Comparison of ENCODE assay signal across 12 mouse cellular contexts in the genomic region with DNA sequence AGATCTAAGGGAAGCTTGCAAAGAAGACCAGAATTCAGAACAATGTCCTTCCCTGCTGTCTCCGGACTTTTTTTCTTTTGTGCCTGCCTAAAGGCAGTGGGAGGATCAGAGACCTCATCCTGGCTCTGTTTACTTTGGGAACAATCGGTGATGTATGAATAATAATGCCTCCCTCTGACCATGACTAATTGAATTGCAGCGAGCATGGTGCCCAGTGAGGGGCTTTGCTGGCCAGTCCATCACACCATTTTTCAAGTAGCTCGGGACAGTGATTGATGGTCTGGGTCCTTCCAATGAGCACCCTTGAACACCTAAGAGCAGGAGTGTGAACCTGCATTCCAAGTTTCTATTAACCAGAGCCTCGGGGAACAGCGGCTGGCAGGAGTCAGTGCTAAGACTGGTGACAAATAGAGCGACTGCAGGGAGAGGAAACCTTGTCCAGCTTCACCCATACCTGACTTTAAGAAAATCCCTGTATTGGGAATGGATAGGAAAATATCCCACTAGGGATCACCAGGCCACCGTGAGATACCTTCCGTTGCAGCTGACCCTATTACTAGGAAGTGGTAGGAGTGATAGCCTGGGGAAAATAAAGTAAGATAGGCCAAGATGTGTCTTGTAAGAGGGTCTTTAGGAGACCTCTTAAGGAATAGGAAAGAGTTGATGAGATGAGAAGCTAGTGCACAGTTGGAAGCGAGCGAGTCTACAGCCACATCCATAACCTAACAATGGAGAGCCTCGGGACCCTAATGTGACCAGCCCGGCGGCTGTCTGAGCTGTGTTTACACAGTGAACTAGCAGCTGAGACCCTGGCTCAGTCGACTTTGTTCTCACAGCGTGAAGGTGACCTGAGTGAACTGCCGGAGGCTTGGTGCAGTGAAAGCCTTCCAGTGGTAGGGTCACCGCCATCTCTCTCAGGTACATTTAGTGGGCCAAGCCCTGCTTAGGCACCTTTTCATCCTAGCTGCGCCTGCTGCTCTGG.
A peak's percentile ranks its signal among the peaks of the same experiment; 100 is the strongest.
DNase-seq lines count a peak whose midpoint lies in the region; ATAC-seq and TF ChIP-seq lines count a peak whose summit lies in the region.
"Had no signal": no experiment of that assay in that cellular context is flagged by ENCODE, and none has a peak within 500 bp of the region (broad histone marks: within the 10 kb centered on the region; RNA-seq: fewer than 3 reads in every experiment).

No protein-coding gene starts in this region.

- TF ChIP-seq POLR2A in thymus, adult 2 months (IDR thresholded peaks at IDR 0.05; ENCODE audit: control insufficient read depth, extremely low read depth, insufficient read depth, low read length, poor library complexity), result no peak

- H3K9ac ChIP-seq in ES-E14 (ENCODE audit: insufficient read depth, low read depth, low read length, poor library complexity, severe bottlenecking), result no peak overlapping the region
- H3K9ac ChIP-seq in midbrain, embryonic 11.5 days (ENCODE audit: low read length), result no peak overlapping the region
- H3K9ac ChIP-seq: heart, embryonic 15.5 days; liver, embryonic 15.5 days had no signal

- H3K27ac ChIP-seq in ES-E14 (ENCODE audit: insufficient read depth, low read depth, low read length, poor library complexity, severe bottlenecking), result no peak overlapping the region
- peak overlapping the region; percentile 66 for H3K27ac ChIP-seq in midbrain, embryonic 11.5 days (ENCODE audit: low read depth, low read length)
- H3K27ac ChIP-seq in thymus, adult 2 months (ENCODE audit: control insufficient read depth, insufficient read depth, low read length), result no peak overlapping the region
- H3K27ac ChIP-seq: heart, embryonic 15.5 days; liver, embryonic 15.5 days had no signal

- peaks cover 68% of the 10 kb centered on the region for H3K27me3 ChIP-seq in midbrain, embryonic 11.5 days (ENCODE audit: control insufficient read depth, insufficient read depth, low read length)
- no peaks in the 10 kb centered on the region for H3K27me3 ChIP-seq in thymus, adult 2 months (ENCODE audit: control insufficient read depth, insufficient read depth, low read length)
- H3K27me3 ChIP-seq: heart, embryonic 15.5 days; liver, embryonic 15.5 days had no signal

- peak; percentile 40 for DNase-seq in ES-E14 (ENCODE audit: low read depth, low spot score)
- DNase-seq in embryo, embryonic 10 days (ENCODE audit: low spot score), result peak; percentile 68
- DNase-seq in kidney, adult 18-20 months, result peak; percentile 26
- peak; percentile 91 for DNase-seq in midbrain, embryonic 11.5 days (ENCODE audit: low spot score, missing footprints)
- DNase-seq in spleen, adult 18-20 months, result no peak
- DNase-seq in urinary bladder, adult 18-20 months (ENCODE audit: low spot score in 2 of 2), result no peak
- no peak for DNase-seq in lung, adult 18-20 months
- no peak for DNase-seq in thymus, adult 2 months
- DNase-seq: adrenal gland, postnatal 25 days; cerebellum, adult 9-11 months had no signal

- peak overlapping the region; percentile 24; the same call in 1 of the 2 replicates for H3K4me2 ChIP-seq in midbrain, embryonic 11.5 days
- H3K4me2 ChIP-seq: heart, embryonic 15.5 days; liver, embryonic 15.5 days had no signal

- peak; percentile 80 for ATAC-seq in midbrain, embryonic 11.5 days (ENCODE audit: low FRiP score)

- peaks cover 0 to 3% of the 10 kb centered on the region in 2 experiments; a peak in 1 of 4 replicates for H3K4me1 ChIP-seq in ES-E14 (ENCODE audit: control insufficient read depth in 2 of 2, insufficient read depth in 2 of 2, low read length in 2 of 2, poor library complexity in 1 of 2)
- peaks cover 36% of the 10 kb centered on the region for H3K4me1 ChIP-seq in midbrain, embryonic 11.5 days (ENCODE audit: control insufficient read depth, insufficient read depth, low read length)
- no peaks in the 10 kb centered on the region for H3K4me1 ChIP-seq in thymus, adult 2 months (replicated peaks; ENCODE audit: control insufficient read depth, insufficient read depth, low read length)
- H3K4me1 ChIP-seq: heart, embryonic 15.5 days; liver, embryonic 15.5 days had no signal

- in situ Hi-C loops in ES-E14 (cut with MboI; ENCODE audit: low sequenced_read_pairs in 2 of 2, unreplicated experiment in 2 of 2), result no loop called here

- H3K4me3 ChIP-seq in ES-E14 (ENCODE audit: insufficient read depth in 1 of 2, low read depth in 1 of 2, low read length in 2 of 2, poor library complexity in 1 of 2, severe bottlenecking in 1 of 2), result no peak overlapping the region
- H3K4me3 ChIP-seq in midbrain, embryonic 11.5 days (ENCODE audit: low read depth, low read length), result no peak overlapping the region
- H3K4me3 ChIP-seq in thymus, adult 2 months (ENCODE audit: control insufficient read depth, insufficient read depth, low read length), result no peak overlapping the region
- H3K4me3 ChIP-seq: heart, embryonic 15.5 days; liver, embryonic 15.5 days had no signal

- H3K36me3 ChIP-seq in ES-E14 (ENCODE audit: control insufficient read depth, insufficient read depth, low read length, poor library complexity, severe bottlenecking), result no peaks in the 10 kb centered on the region
- H3K36me3 ChIP-seq in midbrain, embryonic 11.5 days (ENCODE audit: control insufficient read depth, insufficient read depth, low read length), result no peaks in the 10 kb centered on the region
- H3K36me3 ChIP-seq in thymus, adult 2 months (ENCODE audit: control insufficient read depth, insufficient read depth, low read length), result no peaks in the 10 kb centered on the region
- H3K36me3 ChIP-seq: heart, embryonic 15.5 days; liver, embryonic 15.5 days had no signal

- no peak for TF ChIP-seq CTCF in thymus, adult 2 months (IDR thresholded peaks at IDR 0.05; ENCODE audit: borderline replicate concordance, control insufficient read depth, extremely low read depth, insufficient read depth, low read length, poor library complexity)

- 6% methylated on average over 19 of the region's 19 CpGs for WGBS in midbrain, embryonic 11.5 days
- WGBS in thymus, adult 2 months, result 53% methylated on average over 19 of the region's 19 CpGs

- H3K9me3 ChIP-seq in ES-E14 (ENCODE audit: control insufficient read depth, insufficient read depth, low read depth, low read length), result no peaks in the 10 kb centered on the region
- no peaks in the 10 kb centered on the region for H3K9me3 ChIP-seq in midbrain, embryonic 11.5 days (ENCODE audit: control insufficient read depth, low read length)
- H3K9me3 ChIP-seq: heart, embryonic 15.5 days; liver, embryonic 15.5 days had no signal

TF ChIP-seq in ES-E14, 5 proteins besides CTCF, POLR2A, EP300 and RAD21:
- TF ChIP-seq MAFK (IDR thresholded peaks at IDR 0.05; ENCODE audit: insufficient read depth, low read depth, low read length), result no peak
TF ChIP-seq in ES-E14: peak in this region for 0.

Comparison
In these comparisons a context has a peak if more than half of its experiments do, and no peak if none do; other contexts are left out.
1. DNase-seq: peak in ES-E14 (single experiment), embryo, embryonic 10 days (single experiment), kidney, adult 18-20 months (single experiment) and midbrain, embryonic 11.5 days (single experiment); none in spleen, adult 18-20 months (0 of 2), urinary bladder, adult 18-20 months (0 of 2), lung, adult 18-20 months (0 of 2) and thymus, adult 2 months (single experiment).